Mouse (Mus musculus): ENCODE results near the gene Olfr485. TPM values are rescaled to one million over a fixed set of nuclear protein-coding genes. Genes with fewer than 3 reads are reported as not detected.

The Olfr485 gene
- not detected for polyA plus RNA-seq (2017; shearing (Covaris generic))

DNA sequence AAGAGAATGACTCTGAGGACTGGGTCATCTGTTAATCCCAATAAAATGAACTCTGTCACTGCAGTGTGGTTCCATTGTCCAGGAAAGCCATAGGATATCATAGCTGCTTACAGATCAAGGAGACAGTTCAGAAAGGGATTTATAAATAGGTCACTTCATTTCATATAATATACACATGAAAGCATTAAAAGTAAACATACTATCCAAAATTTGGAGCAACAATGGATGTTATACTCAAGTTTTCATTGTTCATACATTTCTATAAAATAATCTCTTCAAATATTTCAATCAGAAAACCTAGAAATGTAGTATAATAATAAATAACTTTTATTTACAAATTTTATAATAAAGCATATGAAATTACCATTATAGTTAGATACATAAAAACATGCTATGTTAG lies at the start of gene Olfr485:
Gene Olfr485 (minus strand): TSS at position 101 of the 400 bp plus-strand sequence.

DNA sequence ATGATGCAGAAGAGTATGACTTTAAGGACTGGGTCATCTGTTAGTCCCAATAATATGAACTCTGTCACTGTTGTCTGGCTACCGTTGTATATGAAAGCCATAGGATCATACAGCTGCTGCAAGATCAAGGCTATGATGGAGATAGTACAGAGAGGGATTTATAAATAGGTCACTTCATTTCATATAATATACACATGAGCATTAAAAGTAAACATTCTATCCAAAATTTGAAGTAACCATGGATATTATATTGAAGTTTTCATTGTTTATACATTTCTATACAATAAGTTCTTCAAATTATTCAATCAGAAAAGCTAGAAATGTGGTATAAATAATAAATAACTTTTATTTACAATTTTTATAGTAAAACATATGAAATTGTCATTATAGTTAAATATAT lies 13.0 kb upstream of the Olfr485 start, which contains the start of gene Olfr486:
Gene Olfr486 (minus strand): TSS at position 101 of the 400 bp plus-strand sequence.

DNA sequence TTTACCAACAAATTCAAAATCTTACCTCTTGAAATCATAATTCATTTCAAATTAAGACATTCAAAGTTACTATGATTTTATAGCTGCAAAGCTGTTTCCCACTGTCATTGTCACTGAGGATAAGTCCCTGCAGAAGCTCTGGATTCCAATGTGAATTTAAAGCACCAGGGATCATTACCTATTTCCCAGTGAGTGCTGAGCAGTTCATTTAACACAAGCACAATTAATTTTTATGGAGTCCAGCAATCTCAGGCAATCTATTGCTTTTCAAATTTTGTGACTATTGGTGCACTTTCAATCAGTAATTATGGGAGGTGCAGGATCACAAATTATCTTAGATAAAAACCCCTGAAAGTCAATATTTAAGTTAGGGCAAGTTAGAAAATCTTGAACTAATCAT lies 32.3 kb downstream of the Olfr485 start, which contains the start of gene Olfr484:
Gene Olfr484 (minus strand): TSS at position 101 of the 400 bp plus-strand sequence.

Other genes with a start within 250 kb of the Olfr485 start
- not detected for gene Olfr473, start 229.4 kb downstream of the Olfr485 start, polyA plus RNA-seq (2017; shearing (Covaris generic))
- not detected for gene Olfr474, start 205.2 kb downstream of the Olfr485 start, polyA plus RNA-seq (2017; shearing (Covaris generic))
- gene Olfr476, start 195.1 kb downstream of the Olfr485 start, polyA plus RNA-seq (2017; shearing (Covaris generic)): not detected
- not detected for gene Olfr477, start 173.2 kb downstream of the Olfr485 start, polyA plus RNA-seq (2017; shearing (Covaris generic))
- gene Olfr478, start 125.9 kb downstream of the Olfr485 start, polyA plus RNA-seq (2017; shearing (Covaris generic)): not detected
- not detected for gene Olfr479, start 109.2 kb downstream of the Olfr485 start, polyA plus RNA-seq (2017; shearing (Covaris generic))
- gene Olfr480, start 92.5 kb downstream of the Olfr485 start, polyA plus RNA-seq (2017; shearing (Covaris generic)): not detected
- 0.09 TPM for gene Olfr481, start 80.0 kb downstream of the Olfr485 start, polyA plus RNA-seq (2017; shearing (Covaris generic))
- gene Olfr482, start 62.3 kb downstream of the Olfr485 start, polyA plus RNA-seq (2017; shearing (Covaris generic)): not detected
- gene Olfr483, start 59.0 kb downstream of the Olfr485 start, polyA plus RNA-seq (2017; shearing (Covaris generic)): not detected
- 0.07 TPM for gene Olfr484, start 32.4 kb downstream of the Olfr485 start, polyA plus RNA-seq (2017; shearing (Covaris generic))
- not detected for gene Olfr486, start 12.9 kb upstream of the Olfr485 start, polyA plus RNA-seq (2017; shearing (Covaris generic))
- gene Olfr487, start 54.8 kb upstream of the Olfr485 start, polyA plus RNA-seq (2017; shearing (Covaris generic)): not detected
- gene Olfr488, start 98.5 kb upstream of the Olfr485 start, polyA plus RNA-seq (2017; shearing (Covaris generic)): not detected
- not detected for gene Olfr490, start 129.1 kb upstream of the Olfr485 start, polyA plus RNA-seq (2017; shearing (Covaris generic))
- gene Olfr491, start 153.6 kb upstream of the Olfr485 start, polyA plus RNA-seq (2017; shearing (Covaris generic)): not detected
- not detected for gene Olfr492, start 163.8 kb upstream of the Olfr485 start, polyA plus RNA-seq (2017; shearing (Covaris generic))
- not detected for gene Olfr493, start 187.1 kb upstream of the Olfr485 start, polyA plus RNA-seq (2017; shearing (Covaris generic))
- not detected for gene Olfr494, start 205.5 kb upstream of the Olfr485 start, polyA plus RNA-seq (2017; shearing (Covaris generic))
- gene Olfr495, start 233.3 kb upstream of the Olfr485 start, polyA plus RNA-seq (2017; shearing (Covaris generic)): not detected